Mouse (Mus musculus): ENCODE results near the gene Plxnb2. TPM values are rescaled to one million over a fixed set of nuclear protein-coding genes. Genes with fewer than 3 reads are reported as not detected.

Plxnb2 gene
- polyA plus RNA-seq, 1 experiment from 2014 or later: 152 TPM

DNA sequence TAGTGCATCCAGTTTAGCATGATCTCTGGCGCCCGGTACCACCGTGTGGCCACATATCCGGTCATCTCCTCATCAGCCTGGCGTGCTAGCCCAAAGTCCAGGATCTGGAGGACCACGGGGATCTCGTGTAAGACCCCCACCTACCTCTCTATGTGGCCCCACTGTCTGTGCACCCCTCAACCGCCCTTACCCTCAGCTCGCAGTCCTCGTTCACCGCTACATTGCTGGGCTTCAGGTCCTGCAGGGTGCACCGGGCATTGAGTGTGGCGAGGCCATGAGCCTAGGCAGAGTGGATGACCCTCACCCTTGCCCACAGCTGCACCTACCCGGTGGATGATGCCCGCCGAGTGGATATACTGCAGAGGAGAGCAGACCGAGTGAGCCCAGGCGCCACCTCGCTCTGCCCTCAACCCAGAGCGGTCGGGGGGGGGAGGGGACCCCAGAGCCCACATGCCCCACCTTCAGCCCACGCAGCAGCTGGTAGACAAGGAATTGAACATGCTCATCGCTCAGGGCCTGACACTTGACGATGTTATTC is 34.7 kb downstream of the Plxnb2 start:
- DNase-seq (ENCODE audit: low spot score): no peak
- 0 out of 2 replicates have a peak overlapping the region, but pooled peaks have one; percentile 83 for H3K4me3 ChIP-seq
- no peaks in the 10 kb centered on the region for H3K9me3 ChIP-seq
- peaks cover 96% of the 10 kb centered on the region for H3K27me3 ChIP-seq (replicated peaks; ENCODE audit: low read depth, poor library complexity, severe bottlenecking)
- WGBS: 74% methylated on average over 24 of the region's 24 CpGs
- H3K27ac ChIP-seq (replicated peaks): no peak overlapping the region
- peaks cover 65% of the 10 kb centered on the region for H3K4me1 ChIP-seq
- H3K36me3 ChIP-seq (replicated peaks): peaks cover 33% of the 10 kb centered on the region

DNA sequence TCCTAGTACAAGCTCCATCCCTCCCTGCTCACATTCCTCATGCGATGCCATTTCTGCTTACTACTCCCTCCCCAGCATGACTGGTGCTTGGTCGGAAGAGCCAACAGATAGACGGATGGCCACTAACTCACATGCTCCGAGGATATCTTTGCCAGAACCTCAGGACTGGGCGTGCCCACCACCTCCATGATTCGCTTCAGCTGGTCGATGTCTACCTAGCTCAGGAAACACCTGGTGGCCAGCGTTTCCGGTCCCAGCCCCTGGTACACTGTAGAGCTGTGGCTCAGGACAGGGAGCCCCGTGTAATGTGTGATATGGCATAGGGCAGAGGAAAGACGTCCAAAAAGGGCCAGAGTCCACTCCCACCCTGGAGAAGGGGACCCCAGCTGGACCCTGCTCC is 35.6 kb downstream of the Plxnb2 start:
- H3K27ac ChIP-seq (replicated peaks): no peak overlapping the region
- H3K36me3 ChIP-seq (replicated peaks): peaks cover 33% of the 10 kb centered on the region
- H3K27me3 ChIP-seq (replicated peaks; ENCODE audit: low read depth, poor library complexity, severe bottlenecking): peaks cover 100% of the 10 kb centered on the region
- no peaks in the 10 kb centered on the region for H3K9me3 ChIP-seq
- 85% methylated on average over 11 of the region's 11 CpGs for WGBS
- peaks cover 70% of the 10 kb centered on the region for H3K4me1 ChIP-seq
- no peak overlapping the region for H3K4me3 ChIP-seq
- no peak for DNase-seq (ENCODE audit: low spot score)

DNA sequence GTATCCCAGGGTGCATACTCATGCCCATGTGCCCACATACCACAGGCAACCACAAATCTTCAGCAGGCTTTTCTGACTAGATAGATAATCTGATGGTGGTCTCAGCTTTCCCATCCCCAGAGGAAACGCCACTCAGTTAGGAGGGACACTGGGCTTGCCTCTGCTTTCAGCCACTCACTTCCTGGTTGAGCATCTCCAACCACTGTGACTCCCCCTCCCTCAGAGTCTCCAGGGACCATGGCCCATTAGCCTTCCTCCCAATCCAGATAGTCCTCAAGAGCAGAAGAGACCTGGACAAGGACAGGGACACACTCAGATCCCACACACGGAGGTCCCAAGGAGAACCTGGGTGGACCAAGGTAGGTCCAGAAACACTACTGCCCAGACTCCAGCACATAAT is 37.5 kb downstream of the Plxnb2 start:
- peaks cover 64% of the 10 kb centered on the region for H3K4me1 ChIP-seq
- 68% methylated on average over 2 of the region's 2 CpGs for WGBS
- H3K4me3 ChIP-seq: no peak overlapping the region
- peaks cover 33% of the 10 kb centered on the region for H3K36me3 ChIP-seq (replicated peaks)
- H3K9me3 ChIP-seq: no peaks in the 10 kb centered on the region
- DNase-seq (ENCODE audit: low spot score): no peak
- no peak overlapping the region for H3K27ac ChIP-seq (replicated peaks)
- peaks cover 100% of the 10 kb centered on the region for H3K27me3 ChIP-seq (replicated peaks; ENCODE audit: low read depth, poor library complexity, severe bottlenecking)

DNA sequence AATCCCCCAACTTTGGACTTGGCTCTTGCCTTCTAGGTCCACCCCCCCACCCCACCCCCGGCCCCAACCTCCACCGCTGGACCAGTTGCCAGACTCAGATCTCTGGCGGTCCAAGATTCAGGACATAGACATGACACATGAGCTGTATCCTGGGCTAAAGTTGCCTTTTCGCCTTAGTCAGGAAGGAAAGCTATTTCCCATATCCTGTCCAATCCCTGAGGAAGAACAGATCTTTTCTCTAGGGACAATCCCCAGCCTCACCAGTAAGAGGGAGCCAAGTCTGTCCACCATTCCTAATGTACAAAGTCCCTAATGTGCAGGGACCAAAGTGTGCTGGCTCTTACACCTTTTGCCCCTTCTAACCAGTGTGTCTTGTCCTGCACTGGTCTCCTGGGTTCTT is 38.7 kb downstream of the Plxnb2 start:
- Histone ChIP-seq H3K9me3 (no peaks in the 10 kb centered on the region), H3K4me1 (peaks cover 60% of the 10 kb centered on the region), H3K4me3 (peak overlapping the region; percentile 79; the same call in 1 of the 2 replicates), H3K36me3 (replicated peaks) (peaks cover 33% of the 10 kb centered on the region), H3K27ac (replicated peaks) (no peak overlapping the region), H3K27me3 (replicated peaks; ENCODE audit: low read depth, poor library complexity, severe bottlenecking) (peaks cover 92% of the 10 kb centered on the region)
- DNase-seq (ENCODE audit: low spot score): no peak
- 63% methylated on average over 4 of the region's 4 CpGs for WGBS

DNA sequence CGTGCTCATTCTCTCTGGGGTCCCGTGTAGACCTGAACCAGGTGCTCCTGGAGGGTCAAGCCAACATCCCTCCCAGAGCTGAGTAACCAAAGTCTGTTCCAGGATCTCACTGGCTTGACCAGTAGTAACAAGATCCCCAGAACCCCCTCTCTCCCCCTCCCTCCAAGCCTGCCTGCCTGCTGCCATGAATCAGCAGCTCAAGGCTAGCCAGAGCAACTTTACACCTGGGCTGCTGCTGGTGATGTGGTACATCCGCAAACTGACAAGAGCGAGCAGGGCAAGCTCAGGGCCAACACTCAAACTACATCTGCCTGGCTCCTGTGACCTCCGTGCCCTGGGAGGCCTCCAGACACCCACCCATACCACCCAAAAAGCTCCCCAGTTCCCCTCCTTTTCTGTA is 39.1 kb downstream of the Plxnb2 start:
- peaks cover 56% of the 10 kb centered on the region for H3K4me1 ChIP-seq
- H3K27me3 ChIP-seq (replicated peaks; ENCODE audit: low read depth, poor library complexity, severe bottlenecking): peaks cover 87% of the 10 kb centered on the region

DNA sequence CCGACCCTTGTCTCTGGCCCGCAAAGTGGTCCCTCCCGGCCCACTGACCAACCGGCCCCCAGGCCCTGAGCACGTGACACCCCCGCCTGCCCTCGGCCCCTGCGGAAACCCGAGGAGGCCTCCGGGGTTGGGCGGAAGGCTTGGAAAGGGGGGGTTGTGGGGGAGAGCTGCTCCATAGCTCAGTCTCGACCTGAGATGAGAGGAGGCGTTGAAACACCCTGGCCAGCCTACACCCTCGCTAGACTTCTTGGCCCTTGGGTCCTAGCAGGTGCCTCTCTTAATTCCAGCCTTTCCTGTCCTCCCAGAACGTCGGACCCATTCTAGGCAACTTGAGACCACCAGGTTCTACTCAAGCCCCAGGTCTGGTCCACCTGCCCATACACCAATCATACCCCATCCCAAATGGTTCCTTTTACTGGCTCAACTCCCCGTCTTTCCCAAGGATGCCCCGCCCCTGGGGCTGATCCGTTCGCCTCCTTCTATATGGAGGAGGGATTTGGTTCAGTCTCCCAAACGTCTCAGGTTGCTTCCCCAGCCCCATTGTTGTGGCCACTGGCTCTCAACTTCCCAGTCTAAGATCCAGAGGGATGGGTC is 39.8 kb downstream of the Plxnb2 start, which contains the start of gene Mapk12:
Gene Mapk12 (minus strand): TSS at position 45 of the 594 bp plus-strand sequence.
- peaks cover 81% of the 10 kb centered on the region for H3K27me3 ChIP-seq (replicated peaks; ENCODE audit: low read depth, poor library complexity, severe bottlenecking)
- H3K36me3 ChIP-seq (replicated peaks): peaks cover 31% of the 10 kb centered on the region
- peak within 1 kb of the TSS; percentile 79 for H3K4me3 ChIP-seq
- peak; percentile 81 for DNase-seq (ENCODE audit: low spot score)
- H3K27ac ChIP-seq (replicated peaks): peak within 1 kb of the TSS; percentile 83
- H3K4me1 ChIP-seq: peaks cover 49% of the 10 kb centered on the region
- H3K9me3 ChIP-seq: no peaks in the 10 kb centered on the region
- under 1% methylated on average over 21 of the region's 21 CpGs for WGBS

More for the DNA sequence above, 39.1 kb downstream of the Plxnb2 start:
- H3K36me3 ChIP-seq (replicated peaks): peaks cover 33% of the 10 kb centered on the region
- DNase-seq (ENCODE audit: low spot score): peak; percentile 38
- 0 out of 2 replicates have a peak overlapping the region, but pooled peaks have one; percentile 83 for H3K27ac ChIP-seq (replicated peaks)
- 18% methylated on average over 5 of the region's 5 CpGs for WGBS
- H3K9me3 ChIP-seq: no peaks in the 10 kb centered on the region
- H3K4me3 ChIP-seq: peak overlapping the region; percentile 79

DNA sequence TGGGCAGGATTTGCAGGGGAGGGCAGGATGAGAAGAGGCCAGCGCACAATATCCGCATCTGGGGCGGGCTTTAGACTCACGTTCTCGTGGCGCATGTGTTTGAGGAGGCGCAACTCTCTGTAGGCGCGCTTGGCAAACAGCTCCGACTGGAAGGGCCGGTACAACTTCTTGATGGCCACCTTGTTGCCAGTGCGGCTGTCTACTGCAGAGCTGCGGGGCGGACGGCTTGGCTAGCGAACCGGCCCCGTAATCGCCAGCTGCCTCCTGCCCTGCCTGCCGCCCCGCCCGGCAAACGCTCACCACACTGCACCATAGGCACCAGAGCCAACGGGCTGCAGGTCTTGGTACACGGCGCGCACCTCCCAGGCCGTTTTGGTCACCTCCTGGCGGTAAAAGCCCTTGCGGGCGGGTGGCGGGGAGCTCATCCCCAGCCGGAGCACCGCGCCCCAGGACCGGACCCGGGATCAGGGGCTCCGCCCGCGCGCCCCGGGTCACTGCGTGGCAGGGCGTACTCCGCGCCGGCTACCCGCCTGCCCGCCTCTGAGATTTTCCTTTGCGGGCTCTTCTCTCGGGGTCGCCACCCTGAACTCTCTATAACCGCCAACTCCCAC is 40.4 kb downstream of the Plxnb2 start:
- no peaks in the 10 kb centered on the region for H3K9me3 ChIP-seq
- peaks cover 25% of the 10 kb centered on the region for H3K36me3 ChIP-seq (replicated peaks)
- peaks cover 74% of the 10 kb centered on the region for H3K27me3 ChIP-seq (replicated peaks; ENCODE audit: low read depth, poor library complexity, severe bottlenecking)
- under 1% methylated on average over 53 of the region's 53 CpGs for WGBS
- peak overlapping the region; percentile 79 for H3K4me3 ChIP-seq
- DNase-seq (ENCODE audit: low spot score): peak; percentile 58
- H3K27ac ChIP-seq (replicated peaks): peak overlapping the region; percentile 83
- H3K4me1 ChIP-seq: peaks cover 46% of the 10 kb centered on the region

DNA sequence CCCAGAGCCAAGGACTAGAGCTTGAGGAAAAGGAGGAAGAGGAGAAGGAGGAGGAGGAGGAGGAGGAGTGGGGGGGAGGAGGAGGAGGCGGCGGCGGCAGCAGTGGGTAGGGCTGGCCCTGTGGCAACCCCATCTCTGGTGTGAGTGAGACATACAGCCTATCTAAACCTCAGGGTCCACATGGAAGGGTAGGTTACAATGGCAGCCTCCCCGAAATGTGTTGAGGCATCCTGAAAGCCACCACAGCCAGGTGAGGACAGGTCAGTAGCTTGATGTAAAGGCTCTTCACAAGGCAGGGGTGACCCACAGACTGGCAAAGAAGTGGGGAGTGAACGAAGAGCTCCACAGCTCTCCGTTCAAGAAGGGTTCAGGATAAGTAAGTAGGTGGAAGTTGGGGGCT is 42.1 kb downstream of the Plxnb2 start:
- Histone ChIP-seq H3K27me3 (replicated peaks; ENCODE audit: low read depth, poor library complexity, severe bottlenecking) (peaks cover 58% of the 10 kb centered on the region), H3K36me3 (replicated peaks) (peaks cover 9% of the 10 kb centered on the region; the same call in 1 of the 2 replicates), H3K27ac (replicated peaks) (no peak overlapping the region), H3K4me1 (peaks cover 46% of the 10 kb centered on the region), H3K4me3 (no peak overlapping the region), H3K9me3 (no peaks in the 10 kb centered on the region)
- 92% methylated on average over 6 of the region's 6 CpGs for WGBS
- no peak for DNase-seq (ENCODE audit: low spot score)

DNA sequence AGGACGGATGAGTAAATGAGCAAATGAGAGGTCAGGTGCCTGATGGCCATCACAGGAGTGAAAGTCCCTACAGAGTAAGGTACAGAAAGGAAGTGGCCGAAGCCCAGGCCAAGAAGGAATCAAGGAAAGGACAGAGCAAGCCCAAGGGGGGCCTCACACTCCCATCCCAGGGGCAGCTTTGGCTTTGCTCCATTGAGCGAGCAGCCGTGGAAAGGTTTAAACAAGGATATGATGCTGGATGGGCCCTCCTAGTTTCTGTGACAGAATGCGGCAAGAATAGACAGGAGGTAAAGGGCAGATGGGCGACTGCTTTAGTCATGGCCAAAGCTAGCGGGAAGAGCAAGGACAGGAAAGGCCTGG is 42.6 kb downstream of the Plxnb2 start:
- peaks cover 5% of the 10 kb centered on the region for H3K36me3 ChIP-seq (replicated peaks)
- no peak for DNase-seq (ENCODE audit: low spot score)
- H3K4me3 ChIP-seq: no peak overlapping the region
- no peak overlapping the region for H3K27ac ChIP-seq (replicated peaks)
- H3K9me3 ChIP-seq: no peaks in the 10 kb centered on the region
- peaks cover 46% of the 10 kb centered on the region for H3K4me1 ChIP-seq
- peaks cover 53% of the 10 kb centered on the region for H3K27me3 ChIP-seq (replicated peaks; ENCODE audit: low read depth, poor library complexity, severe bottlenecking)
- WGBS: 88% methylated on average over 7 of the region's 7 CpGs

DNA sequence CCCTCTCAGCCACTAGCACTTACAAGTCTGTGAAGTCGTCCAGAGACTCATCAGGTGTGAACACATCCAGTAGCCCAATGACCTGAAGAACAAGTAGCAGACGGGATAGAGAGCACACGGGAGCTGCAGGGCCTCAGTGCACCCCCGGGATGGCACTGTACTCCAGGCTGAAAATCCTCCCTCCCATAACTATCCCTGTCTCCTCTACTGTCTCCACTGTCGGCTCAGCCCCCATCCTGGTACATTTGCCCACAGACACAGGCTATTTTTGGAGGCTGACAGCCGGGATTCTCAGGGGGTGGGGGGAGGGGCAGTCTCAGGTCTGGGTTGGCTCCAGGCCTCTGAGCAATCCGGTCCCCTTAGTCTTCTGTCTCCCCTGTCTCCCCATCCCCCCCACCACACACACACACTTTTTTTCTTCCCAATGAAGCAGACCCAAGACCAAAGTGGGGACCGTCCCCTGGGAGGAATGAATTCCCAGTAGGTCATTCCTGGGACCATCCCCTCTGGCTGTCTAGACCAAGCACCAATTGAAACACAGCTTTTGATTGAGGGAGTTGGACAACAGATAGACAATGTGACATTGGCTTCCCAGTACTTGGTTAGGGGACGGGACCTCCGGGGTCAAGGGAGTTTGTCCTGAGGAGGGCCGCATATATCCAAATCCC is 43.1 kb downstream of the Plxnb2 start:
- H3K36me3 ChIP-seq (replicated peaks): peaks cover 6% of the 10 kb centered on the region
- H3K4me1 ChIP-seq: peaks cover 46% of the 10 kb centered on the region
- no peak overlapping the region for H3K27ac ChIP-seq (replicated peaks)
- H3K27me3 ChIP-seq (replicated peaks; ENCODE audit: low read depth, poor library complexity, severe bottlenecking): peaks cover 48% of the 10 kb centered on the region
- no peak overlapping the region for H3K4me3 ChIP-seq
- 67% methylated on average over 11 of the region's 11 CpGs for WGBS
- DNase-seq (ENCODE audit: low spot score): no peak
- H3K9me3 ChIP-seq: no peaks in the 10 kb centered on the region

DNA sequence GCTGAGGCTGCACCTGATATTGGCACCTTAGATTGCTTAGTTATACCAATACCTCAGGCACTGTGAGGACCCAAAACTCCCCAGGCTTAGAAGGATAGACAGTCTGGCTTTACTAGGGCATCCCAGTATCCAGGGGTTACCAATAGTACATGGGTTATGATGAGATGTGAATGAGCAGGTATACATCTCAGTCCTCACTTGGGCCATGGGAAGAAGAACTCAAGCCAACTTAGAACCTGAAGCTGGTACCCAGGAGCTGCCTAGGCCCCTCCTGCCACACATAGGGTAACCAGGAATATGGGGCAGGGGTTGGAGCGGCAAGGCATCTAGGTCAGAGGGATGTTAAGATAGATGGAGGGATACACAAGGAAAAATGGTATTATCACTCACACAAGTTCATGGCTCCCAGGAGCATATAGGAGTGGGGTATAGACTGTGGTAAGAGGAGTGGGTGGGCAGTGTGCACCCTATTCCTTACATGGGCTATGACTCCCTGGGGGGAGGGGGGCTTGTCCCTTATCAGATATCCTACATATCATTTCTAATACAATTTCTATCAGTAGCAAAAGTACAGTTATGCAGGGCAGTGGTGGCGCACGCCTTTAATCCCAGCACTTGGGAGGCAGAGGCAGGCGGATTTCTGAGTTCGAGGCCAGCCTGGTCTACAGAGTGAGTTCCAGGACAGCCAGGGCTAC is 44.0 kb downstream of the Plxnb2 start:
- peaks cover 15% of the 10 kb centered on the region for H3K36me3 ChIP-seq (replicated peaks)
- H3K9me3 ChIP-seq: no peaks in the 10 kb centered on the region
- peaks cover 38% of the 10 kb centered on the region for H3K4me1 ChIP-seq
- peaks cover 39% of the 10 kb centered on the region for H3K27me3 ChIP-seq (replicated peaks; ENCODE audit: low read depth, poor library complexity, severe bottlenecking)
- H3K4me3 ChIP-seq: no peak overlapping the region
- H3K27ac ChIP-seq (replicated peaks): no peak overlapping the region
- no peak for DNase-seq (ENCODE audit: low spot score)
- 91% methylated on average over 5 of the region's 5 CpGs for WGBS

DNA sequence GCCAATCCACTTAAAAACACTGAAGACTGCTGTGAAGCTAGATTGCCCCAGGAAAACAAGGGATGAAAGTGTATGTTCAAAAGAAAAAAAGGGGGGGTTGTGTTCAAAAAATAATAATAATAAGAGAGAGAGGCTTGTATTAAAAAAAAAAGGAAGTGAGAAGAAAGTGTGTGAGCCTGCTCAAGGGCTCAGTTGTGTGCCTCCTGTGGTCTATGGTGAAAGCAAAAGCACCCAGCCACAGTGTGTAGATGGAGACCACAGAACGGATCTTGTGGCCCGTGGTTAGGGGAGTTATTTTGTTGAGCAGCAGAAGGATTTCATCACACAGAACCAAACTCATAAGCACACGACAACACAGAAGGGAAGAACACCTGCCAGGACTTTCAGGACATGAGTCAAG is 49.3 kb downstream of the Plxnb2 start:
- H3K27me3 ChIP-seq (replicated peaks; ENCODE audit: low read depth, poor library complexity, severe bottlenecking): no peaks in the 10 kb centered on the region
- WGBS: 85% methylated on average over 3 of the region's 3 CpGs
- H3K9me3 ChIP-seq: no peaks in the 10 kb centered on the region
- peaks cover 16% of the 10 kb centered on the region for H3K4me1 ChIP-seq
- no peak overlapping the region for H3K27ac ChIP-seq (replicated peaks)
- no peak overlapping the region for H3K4me3 ChIP-seq
- no peak for DNase-seq (ENCODE audit: low spot score)
- peaks cover 32% of the 10 kb centered on the region for H3K36me3 ChIP-seq (replicated peaks)
